Mouse (Mus musculus) layer of hippocampus, postnatal 14 days (tissue): Measurements from ENCODE around the gene Aldh18a1. TPM values are rescaled to one million over a fixed set of nuclear protein-coding genes. Genes with fewer than 3 reads are reported as not detected.

ENCODE experiments used
- total RNA-seq, 2 experiments: library from RNA; stranded (reverse); gene quantifications; 2 replicates each; pipeline ENCODE4 v1.2.3; 2021

The Aldh18a1 gene
- total RNA-seq, 2 experiments from 2014 or later = 22.6 to 29.3 TPM

Other genes starting within 250 kb of the Aldh18a1 start
- gene Sorbs1, start 74.7 kb downstream of the Aldh18a1 start, total RNA-seq = 100 to 1,000 TPM; 182 to 186 TPM
- 10 to 100 TPM; 18.4 to 21.9 TPM for gene Tctn3, start 23.8 kb upstream of the Aldh18a1 start, total RNA-seq
- gene Entpd1, start 23.9 kb upstream of the Aldh18a1 start, total RNA-seq = 10 to 100 TPM; 18.7 to 19.9 TPM
- gene Cc2d2b, start 160.3 kb upstream of the Aldh18a1 start, total RNA-seq = 1 to 10 TPM in 1 of 2 experiments, under 1 TPM in 1; 0.52 to 1.1 TPM
- gene Ccnj, start 242.8 kb upstream of the Aldh18a1 start, total RNA-seq = 1 to 10 TPM; 8.2 to 8.4 TPM